Mouse (Mus musculus) limb, embryonic 15.5 days (tissue): ENCODE measurements around the gene Cnmd. TPM values are rescaled to one million over a fixed set of nuclear protein-coding genes. Genes with fewer than 3 reads are reported as not detected.

Experiments used
- ATAC-seq: fragments of 200-750 bp; cut with Nextera tagmentation; 2 replicates; pipeline ENCODE4 v1.8.0; 2017; ENCODE audit warnings: low read depth, moderate TSS enrichment; ENCODE audit not compliant: insufficient number of reproducible peaks, low FRiP score, low TSS enrichment
- H3K27ac ChIP-seq: fragments of 300-500 bp; sonication (generic); 2 replicates; pipeline ENCODE4 v1.5.1; 2015; ENCODE audit warnings: moderate library complexity, mild to moderate bottlenecking, inconsistent platforms
- H3K27me3 ChIP-seq: fragments of 300-500 bp; sonication (generic); 2 replicates; pipeline ENCODE4 v1.6.1; 2015; ENCODE audit warnings: inconsistent platforms
- H3K36me3 ChIP-seq: fragments of 300-500 bp; sonication (generic); 2 replicates; pipeline ENCODE4 v1.6.1; 2015; ENCODE audit warnings: inconsistent platforms
- H3K4me1 ChIP-seq: fragments of 300-500 bp; sonication (generic); 2 replicates; pipeline ENCODE4 v1.6.1; 2015; ENCODE audit warnings: inconsistent platforms
- H3K4me2 ChIP-seq: fragments of 300-500 bp; sonication (generic); 2 replicates; pipeline ENCODE4 v1.6.1; 2015; ENCODE audit warnings: mild to moderate bottlenecking, inconsistent platforms
- H3K4me3 ChIP-seq: fragments of 300-500 bp; sonication (generic); 2 replicates; pipeline ENCODE4 v1.5.1; 2015; ENCODE audit warnings: mild to moderate bottlenecking, inconsistent platforms
- H3K9ac ChIP-seq: fragments of 300-500 bp; sonication (generic); 2 replicates; pipeline ENCODE4 v1.6.1; 2015; ENCODE audit warnings: inconsistent platforms
- H3K9me3 ChIP-seq: fragments of 300-500 bp; sonication (generic); 2 replicates; pipeline ENCODE4 v1.6.1; 2016; ENCODE audit warnings: inconsistent platforms
- WGBS: fragments of 180-500 bp; shearing (Covaris S2); methylation state at CpG from one replicate; pipeline ENCODE4 v1.1.7; 2015; 5-methylcytosine and 5-hydroxymethylcytosine counted together
- polyA plus RNA-seq: library from polyadenylated mRNA; unstranded; fragments of >200 nt; fragmentation: Nextera tagmentation; extraction: Ambion mirVana; gene quantifications from 2 replicates; pipeline ENCODE4 v1.2.1, GENCODE M21; 2015

The Cnmd gene
- polyA plus RNA-seq, result 234 and 238 TPM in 2 replicates

GRCm38 (mm10) chr14:79662001-79662400 lies at the start of gene Cnmd:
Gene Cnmd (minus strand): TSS chr14:79662170.
- H3K27ac ChIP-seq, result peak within 1 kb of the TSS; percentile 68
- peak within 1 kb of the TSS; percentile 44 for H3K4me2 ChIP-seq
- peak; percentile 52; the same call in 1 of the 2 replicates for ATAC-seq
- no peak within 1 kb of the TSS for H3K9ac ChIP-seq
- no peaks in the 10 kb centered on the region for H3K27me3 ChIP-seq
- H3K9me3 ChIP-seq, result no peaks in the 10 kb centered on the region
- H3K4me1 ChIP-seq, result peaks cover 8% of the 10 kb centered on the region
- H3K4me3 ChIP-seq, result peak within 1 kb of the TSS; percentile 37
- WGBS, result 56% methylated on average over 4 of the region's 4 CpGs
- H3K36me3 ChIP-seq, result no peaks in the 10 kb centered on the region

GRCm38 (mm10) chr14:79711301-79711700 lies 49.3 kb upstream of the Cnmd start:
- WGBS, result 83% methylated on average over 4 of the region's 4 CpGs
- no peak for ATAC-seq

GRCm38 (mm10) chr14:79703523-79704172 lies 41.7 kb upstream of the Cnmd start:
- Histone ChIP-seq H3K27me3 (no peaks in the 10 kb centered on the region), H3K36me3 (no peaks in the 10 kb centered on the region), H3K9ac (no peak overlapping the region), H3K4me2 (no peak overlapping the region), H3K27ac (peak overlapping the region; percentile 87), H3K4me3 (no peak overlapping the region), H3K9me3 (no peaks in the 10 kb centered on the region), H3K4me1 (peaks cover 9% of the 10 kb centered on the region)
- ATAC-seq, result peak; percentile 85
- 71% methylated on average over 22 of the region's 22 CpGs for WGBS

More at GRCm38 (mm10) chr14:79711301-79711700, 49.3 kb upstream of the Cnmd start:
- Histone ChIP-seq H3K4me1 (no peaks in the 10 kb centered on the region), H3K9me3 (no peaks in the 10 kb centered on the region), H3K36me3 (no peaks in the 10 kb centered on the region), H3K4me2 (no peak overlapping the region), H3K4me3 (no peak overlapping the region), H3K27ac (no peak overlapping the region), H3K27me3 (no peaks in the 10 kb centered on the region), H3K9ac (no peak overlapping the region)

- Histone ChIP-seq H3K9ac (no peak overlapping the region), H3K27me3 (no peaks in the 10 kb centered on the region), H3K4me3 (no peak overlapping the region), H3K4me1 (peaks cover 9% of the 10 kb centered on the region), H3K27ac (no peak overlapping the region), H3K4me2 (no peak overlapping the region), H3K36me3 (no peaks in the 10 kb centered on the region), H3K9me3 (no peaks in the 10 kb centered on the region)
- 76% methylated on average over 5 of the region's 5 CpGs for WGBS
- no peak for ATAC-seq
Observed at GRCm38 (mm10) chr14:79701606-79702005, 39.6 kb upstream of the Cnmd start.

GRCm38 (mm10) chr14:79701054-79701453 lies 39.1 kb upstream of the Cnmd start:
- ATAC-seq, result no peak
- 47% methylated on average over 7 of the region's 7 CpGs for WGBS
- no peaks in the 10 kb centered on the region for H3K27me3 ChIP-seq
- no peak overlapping the region for H3K4me2 ChIP-seq
- no peak overlapping the region for H3K27ac ChIP-seq
- peaks cover 9% of the 10 kb centered on the region for H3K4me1 ChIP-seq
- H3K36me3 ChIP-seq, result no peaks in the 10 kb centered on the region
- H3K4me3 ChIP-seq, result no peak overlapping the region
- no peak overlapping the region for H3K9ac ChIP-seq
- no peaks in the 10 kb centered on the region for H3K9me3 ChIP-seq

- Histone ChIP-seq H3K4me1 (peaks cover 9% of the 10 kb centered on the region; the same call in 1 of the 2 replicates), H3K4me2 (no peak overlapping the region), H3K27me3 (no peaks in the 10 kb centered on the region), H3K9me3 (no peaks in the 10 kb centered on the region), H3K9ac (no peak overlapping the region), H3K27ac (no peak overlapping the region), H3K36me3 (no peaks in the 10 kb centered on the region), H3K4me3 (no peak overlapping the region)
- ATAC-seq, result no peak
- WGBS, result 47% methylated on average over 6 of the region's 6 CpGs
Observed at GRCm38 (mm10) chr14:79699381-79699780, 37.4 kb upstream of the Cnmd start.

GRCm38 (mm10) chr14:79690068-79690844 lies 28.3 kb upstream of the Cnmd start:
- ATAC-seq, result no peak
- H3K4me2 ChIP-seq, result no peak overlapping the region
- 85% methylated on average over 7 of the region's 7 CpGs for WGBS
- no peaks in the 10 kb centered on the region for H3K36me3 ChIP-seq
- no peak overlapping the region for H3K4me3 ChIP-seq
- no peaks in the 10 kb centered on the region for H3K27me3 ChIP-seq
- H3K9ac ChIP-seq, result no peak overlapping the region
- H3K27ac ChIP-seq, result no peak overlapping the region
- no peaks in the 10 kb centered on the region for H3K4me1 ChIP-seq
- no peaks in the 10 kb centered on the region for H3K9me3 ChIP-seq

GRCm38 (mm10) chr14:79680652-79681051 lies 18.7 kb upstream of the Cnmd start:
- Histone ChIP-seq H3K27me3 (no peaks in the 10 kb centered on the region), H3K4me2 (no peak overlapping the region), H3K27ac (no peak overlapping the region), H3K4me1 (peaks cover 12% of the 10 kb centered on the region), H3K36me3 (no peaks in the 10 kb centered on the region), H3K4me3 (no peak overlapping the region), H3K9ac (no peak overlapping the region), H3K9me3 (no peaks in the 10 kb centered on the region)
- WGBS, result 56% methylated on average over 5 of the region's 5 CpGs
- no peak for ATAC-seq

- 40% methylated on average over 14 of the region's 14 CpGs for WGBS
- ATAC-seq, result peak; percentile 63
- 0 out of 2 replicates have a peak overlapping the region, but pooled peaks have one; percentile 5 for H3K4me2 ChIP-seq
Observed at GRCm38 (mm10) chr14:79677891-79678687, 16.1 kb upstream of the Cnmd start.

GRCm38 (mm10) chr14:79677108-79677753 lies 15.3 kb upstream of the Cnmd start:
- 40% methylated on average over 15 of the region's 15 CpGs for WGBS
- Histone ChIP-seq H3K27ac (peak overlapping the region; percentile 85), H3K27me3 (no peaks in the 10 kb centered on the region), H3K4me2 (peak overlapping the region; percentile 28), H3K4me3 (peak overlapping the region; percentile 3; the same call in 1 of the 2 replicates), H3K9ac (no peak overlapping the region), H3K9me3 (no peaks in the 10 kb centered on the region), H3K4me1 (peaks cover 20% of the 10 kb centered on the region), H3K36me3 (no peaks in the 10 kb centered on the region)
- no peak for ATAC-seq

More at GRCm38 (mm10) chr14:79677891-79678687, 16.1 kb upstream of the Cnmd start:
- H3K36me3 ChIP-seq, result no peaks in the 10 kb centered on the region
- H3K9me3 ChIP-seq, result no peaks in the 10 kb centered on the region
- H3K27me3 ChIP-seq, result no peaks in the 10 kb centered on the region
- peaks cover 14% of the 10 kb centered on the region for H3K4me1 ChIP-seq
- H3K9ac ChIP-seq, result no peak overlapping the region
- H3K27ac ChIP-seq, result peak overlapping the region; percentile 71
- H3K4me3 ChIP-seq, result no peak overlapping the region
